Mouse (Mus musculus): Measurements from ENCODE around the gene Kcna5. TPM values are rescaled to one million over a fixed set of nuclear protein-coding genes. Genes with fewer than 3 reads are reported as not detected.
A peak's percentile ranks its signal among the peaks of the same experiment; 100 is the strongest.

Gene Kcna5
- polyA plus RNA-seq, 1 experiment = 1.3 TPM

- Histone ChIP-seq H3K4me1 (ENCODE audit: control insufficient read depth, insufficient read depth, insufficient read length, low read length) (no peaks in the 10 kb centered on the region), H3K4me3 (ENCODE audit: insufficient read depth, low read depth, low read length) (no peak overlapping the region), H3K27ac (replicated peaks; ENCODE audit: low read depth, low read length) (no peak overlapping the region)
Observed at GRCm38 (mm10) chr6:126560036-126560435, 24.8 kb upstream of the Kcna5 start.

DNA sequence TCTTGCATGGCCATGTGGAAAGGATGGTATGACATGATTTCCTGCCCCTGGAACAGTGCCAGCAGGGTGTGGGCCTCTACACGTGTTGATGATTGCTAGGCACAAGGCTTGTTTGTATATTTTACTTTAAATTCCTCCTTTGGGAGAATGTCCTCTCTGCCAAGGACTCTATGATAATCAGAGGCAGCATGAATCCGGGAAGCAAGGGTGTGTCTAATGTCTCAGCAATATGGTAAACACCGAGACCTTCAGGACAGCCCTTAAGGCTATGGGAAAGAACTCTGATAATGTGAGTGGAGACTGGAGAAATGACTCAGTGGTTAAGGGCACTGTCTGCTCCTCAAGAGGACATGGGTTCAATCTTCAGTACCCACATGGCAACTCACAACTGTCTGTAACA is 23.1 kb upstream of the Kcna5 start:
- no peak overlapping the region for H3K27ac ChIP-seq (replicated peaks; ENCODE audit: low read depth, low read length)
- H3K4me1 ChIP-seq (ENCODE audit: control insufficient read depth, insufficient read depth, insufficient read length, low read length) = no peaks in the 10 kb centered on the region
- H3K4me3 ChIP-seq (ENCODE audit: insufficient read depth, low read depth, low read length) = no peak overlapping the region

- no peaks in the 10 kb centered on the region for H3K4me1 ChIP-seq (ENCODE audit: control insufficient read depth, insufficient read depth, insufficient read length, low read length)
- no peak overlapping the region for H3K4me3 ChIP-seq (ENCODE audit: insufficient read depth, low read depth, low read length)
- no peak overlapping the region for H3K27ac ChIP-seq (replicated peaks; ENCODE audit: low read depth, low read length)
Observed at GRCm38 (mm10) chr6:126553812-126554211, 18.6 kb upstream of the Kcna5 start.

GRCm38 (mm10) chr6:126551862-126552395 is 16.7 kb upstream of the Kcna5 start:
- Histone ChIP-seq H3K27ac (replicated peaks; ENCODE audit: low read depth, low read length) (no peak overlapping the region), H3K4me3 (ENCODE audit: insufficient read depth, low read depth, low read length) (no peak overlapping the region), H3K4me1 (ENCODE audit: control insufficient read depth, insufficient read depth, insufficient read length, low read length) (peaks cover 2% of the 10 kb centered on the region; the same call in 1 of the 2 replicates)

DNA sequence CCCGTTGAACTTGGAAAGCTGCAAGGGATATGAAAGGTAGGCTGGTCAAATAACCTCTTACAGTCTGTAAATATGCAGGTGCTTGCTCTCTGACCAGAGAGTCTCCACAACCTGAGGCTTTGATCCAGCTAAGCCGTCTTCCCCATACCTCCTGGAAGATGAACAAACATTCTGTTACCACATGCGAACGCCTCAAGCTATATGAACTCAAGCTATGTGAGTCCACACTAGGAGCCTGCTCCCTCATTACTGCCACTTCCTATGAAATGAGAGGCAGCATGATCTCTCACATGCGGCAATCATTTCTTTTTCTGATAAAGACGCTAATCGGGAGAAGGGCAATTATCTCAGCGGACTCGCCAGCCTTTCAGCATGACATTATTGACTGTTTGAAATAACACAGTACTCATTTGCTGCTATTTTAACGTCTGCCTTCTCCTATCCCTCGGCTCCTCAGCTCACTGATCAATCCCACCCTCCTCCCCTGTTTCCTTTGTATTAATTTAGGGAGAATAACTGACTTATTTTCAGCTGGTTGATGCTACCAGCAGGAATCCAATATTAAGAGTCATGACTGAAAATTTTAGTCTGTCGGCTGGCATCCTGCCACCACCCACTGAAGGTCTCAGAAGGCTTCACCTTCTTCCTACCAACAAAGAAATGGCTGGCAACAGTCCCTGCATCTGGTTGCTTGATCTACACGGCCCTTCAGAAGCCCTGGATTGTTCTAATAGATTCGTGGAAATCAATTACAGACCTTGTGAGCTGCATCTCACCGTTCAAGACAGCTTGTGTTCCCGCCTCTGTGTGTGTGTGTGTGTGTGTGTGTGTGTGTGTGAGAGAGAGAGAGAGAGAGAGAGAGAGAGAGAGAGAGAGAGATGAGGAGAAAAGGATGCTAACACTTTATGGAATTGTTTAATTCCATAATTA is 9.2 kb upstream of the Kcna5 start:
- no peak overlapping the region for H3K4me3 ChIP-seq (ENCODE audit: insufficient read depth, low read depth, low read length)
- H3K4me1 ChIP-seq (ENCODE audit: control insufficient read depth, insufficient read depth, insufficient read length, low read length) = peaks cover 2% of the 10 kb centered on the region; the same call in 1 of the 2 replicates
- no peak overlapping the region for H3K27ac ChIP-seq (replicated peaks; ENCODE audit: low read depth, low read length)

DNA sequence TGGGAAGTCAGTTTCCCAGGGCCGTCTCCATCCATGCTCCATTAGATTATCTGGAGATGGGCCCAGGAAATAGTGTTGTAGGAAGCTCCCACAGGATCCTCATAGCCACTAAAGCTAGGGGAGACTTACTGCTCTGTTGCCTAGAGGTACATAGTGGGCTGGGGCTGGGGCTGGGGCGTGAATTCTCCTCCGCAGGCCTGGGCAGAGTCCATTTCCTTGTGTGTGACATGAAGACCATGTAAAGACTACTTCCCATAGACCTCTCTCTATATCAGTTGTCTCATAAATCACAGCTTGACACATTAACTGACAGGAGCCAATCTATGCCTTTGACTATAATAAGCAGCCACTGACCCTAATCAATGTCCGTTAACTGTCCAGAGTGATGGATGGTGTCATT is 7.5 kb upstream of the Kcna5 start:
- H3K27ac ChIP-seq (replicated peaks; ENCODE audit: low read depth, low read length) = no peak overlapping the region
- peaks cover 2% of the 10 kb centered on the region for H3K4me1 ChIP-seq (ENCODE audit: control insufficient read depth, insufficient read depth, insufficient read length, low read length)
- no peak overlapping the region for H3K4me3 ChIP-seq (ENCODE audit: insufficient read depth, low read depth, low read length)

GRCm38 (mm10) chr6:126537512-126537911 is 2.3 kb upstream of the Kcna5 start:
- Histone ChIP-seq H3K27ac (replicated peaks; ENCODE audit: low read depth, low read length) (peak overlapping the region; percentile 89), H3K4me1 (ENCODE audit: control insufficient read depth, insufficient read depth, insufficient read length, low read length) (peaks cover 12% of the 10 kb centered on the region)

GRCm38 (mm10) chr6:126536926-126537325 is 1.7 kb upstream of the Kcna5 start:
- H3K27ac ChIP-seq (replicated peaks; ENCODE audit: low read depth, low read length) = peak overlapping the region; percentile 89
- no peak overlapping the region for H3K4me3 ChIP-seq (ENCODE audit: insufficient read depth, low read depth, low read length)
- peaks cover 15% of the 10 kb centered on the region for H3K4me1 ChIP-seq (ENCODE audit: control insufficient read depth, insufficient read depth, insufficient read length, low read length)

More at GRCm38 (mm10) chr6:126537512-126537911, 2.3 kb upstream of the Kcna5 start:
- H3K4me3 ChIP-seq (ENCODE audit: insufficient read depth, low read depth, low read length) = no peak overlapping the region

DNA sequence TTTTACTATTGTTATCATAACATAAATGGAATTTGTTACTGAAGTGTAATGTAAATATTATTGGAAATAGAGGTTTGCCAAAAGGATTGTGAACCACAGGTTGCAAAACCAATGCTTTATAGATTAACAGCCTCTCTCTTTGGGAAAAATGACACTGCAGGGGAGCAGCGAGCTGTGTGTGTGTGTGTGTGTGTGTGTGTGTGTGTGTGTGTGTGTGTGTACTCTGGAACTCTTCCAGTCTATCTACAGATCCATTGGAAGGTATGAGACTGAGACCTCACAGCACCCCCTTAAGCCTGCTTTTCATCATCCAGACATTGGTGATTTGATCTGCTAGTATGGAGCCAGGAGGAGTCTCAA is 679 bp upstream of the Kcna5 start:
- peak overlapping the region; percentile 89 for H3K27ac ChIP-seq (replicated peaks; ENCODE audit: low read depth, low read length)
- H3K4me1 ChIP-seq (ENCODE audit: control insufficient read depth, insufficient read depth, insufficient read length, low read length) = peaks cover 15% of the 10 kb centered on the region

DNA sequence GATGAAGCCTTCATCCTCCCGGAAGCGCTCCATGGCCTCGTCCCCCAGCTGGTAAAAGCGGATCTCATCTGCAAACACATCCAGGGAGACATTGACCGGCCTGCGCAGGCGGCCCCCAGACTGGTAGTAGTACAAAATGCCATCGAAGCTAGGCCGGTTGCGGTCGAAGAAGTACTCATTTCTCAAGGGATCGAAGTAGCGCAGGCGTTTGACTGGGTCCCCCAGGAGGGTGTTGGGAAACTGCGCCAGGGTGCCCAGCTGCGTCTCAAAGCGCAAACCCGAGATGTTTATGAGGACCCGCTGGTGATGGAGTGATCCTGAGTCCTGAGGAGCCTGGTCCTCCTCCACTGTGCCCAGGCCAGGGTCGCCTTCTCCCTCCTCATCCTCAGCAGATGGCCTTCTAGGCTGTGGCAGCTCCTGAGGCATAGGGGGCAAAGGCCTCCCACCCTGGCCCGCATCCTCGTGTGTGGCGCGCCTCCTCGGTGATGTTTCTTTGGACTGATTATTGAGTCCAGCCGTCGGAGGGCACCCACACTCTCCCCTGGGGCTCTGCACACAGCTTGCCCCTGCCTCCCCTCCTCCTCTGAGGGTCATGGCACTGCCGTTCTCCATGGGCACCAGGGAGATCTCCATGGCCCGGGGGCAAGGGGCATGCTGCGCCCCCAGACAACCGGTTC is 543 bp downstream of the Kcna5 start:
- Histone ChIP-seq H3K27ac (replicated peaks; ENCODE audit: low read depth, low read length) (peak overlapping the region; percentile 89), H3K4me3 (ENCODE audit: insufficient read depth, low read depth, low read length) (peak overlapping the region; percentile 70), H3K4me1 (ENCODE audit: control insufficient read depth, insufficient read depth, insufficient read length, low read length) (peaks cover 18% of the 10 kb centered on the region)

More for the DNA sequence above, 679 bp upstream of the Kcna5 start:
- H3K4me3 ChIP-seq (ENCODE audit: insufficient read depth, low read depth, low read length) = peak overlapping the region; percentile 70

DNA sequence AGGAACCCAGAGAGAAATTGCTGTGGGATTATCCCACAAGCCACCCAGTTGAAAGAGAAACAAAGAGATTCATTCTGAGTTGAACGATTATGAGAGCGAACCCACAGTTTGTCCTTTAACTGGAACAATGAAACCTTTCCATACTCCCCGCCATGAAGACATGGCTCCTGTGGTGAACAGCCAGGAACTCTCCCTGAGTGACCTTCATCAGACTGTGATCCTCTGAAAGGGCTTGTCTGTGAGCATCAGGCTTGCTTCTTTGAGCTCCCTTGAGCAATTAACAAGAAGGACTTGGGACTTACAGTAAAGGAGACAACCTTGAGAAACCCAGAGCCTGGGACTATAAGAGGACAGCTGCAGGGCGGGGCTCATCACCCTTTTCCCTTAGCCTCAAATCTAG is 3.9 kb downstream of the Kcna5 start:
- peak overlapping the region; percentile 1; the same call in 1 of the 2 replicates for H3K4me3 ChIP-seq (ENCODE audit: insufficient read depth, low read depth, low read length)
- H3K27ac ChIP-seq (replicated peaks; ENCODE audit: low read depth, low read length) = no peak overlapping the region; the same call in 1 of the 2 replicates
- H3K4me1 ChIP-seq (ENCODE audit: control insufficient read depth, insufficient read depth, insufficient read length, low read length) = peaks cover 15% of the 10 kb centered on the region; the same call in 1 of the 2 replicates

- Histone ChIP-seq H3K4me1 (ENCODE audit: control insufficient read depth, insufficient read depth, insufficient read length, low read length) (peaks cover 11% of the 10 kb centered on the region; the same call in 1 of the 2 replicates), H3K4me3 (ENCODE audit: insufficient read depth, low read depth, low read length) (no peak overlapping the region), H3K27ac (replicated peaks; ENCODE audit: low read depth, low read length) (peak overlapping the region; percentile 51)
Observed at GRCm38 (mm10) chr6:126530019-126530418, 5.2 kb downstream of the Kcna5 start.

GRCm38 (mm10) chr6:126514720-126515119 is 20.5 kb downstream of the Kcna5 start:
- H3K27ac ChIP-seq (replicated peaks; ENCODE audit: low read depth, low read length) = no peak overlapping the region
- no peaks in the 10 kb centered on the region for H3K4me1 ChIP-seq (ENCODE audit: control insufficient read depth, insufficient read depth, insufficient read length, low read length)
- no peak overlapping the region for H3K4me3 ChIP-seq (ENCODE audit: insufficient read depth, low read depth, low read length)

DNA sequence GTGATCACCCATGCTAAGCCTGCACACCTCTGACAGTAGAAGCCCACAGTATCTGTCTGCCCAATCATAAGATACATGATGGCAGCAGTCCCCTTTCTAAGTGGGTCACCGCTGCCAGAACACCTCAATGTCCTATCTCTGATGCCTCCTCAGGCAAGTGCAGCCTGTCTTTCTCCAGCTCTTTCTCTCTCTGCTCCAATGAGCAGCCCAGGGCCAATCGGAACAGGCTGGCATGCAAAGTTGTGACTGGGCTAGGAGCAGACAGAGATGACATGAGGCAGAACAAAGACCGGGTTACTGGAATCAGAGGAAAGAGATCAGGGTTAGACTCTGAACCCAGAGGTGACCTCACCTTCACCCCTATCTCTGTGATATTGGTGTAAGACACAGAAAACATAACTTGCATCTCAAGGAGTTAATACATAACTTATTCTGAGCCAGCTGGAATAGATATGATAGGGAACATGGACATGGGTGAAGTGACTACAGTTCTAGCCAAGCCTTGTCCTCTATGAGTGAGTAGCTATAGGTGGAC is 21.4 kb downstream of the Kcna5 start:
- peaks cover 5% of the 10 kb centered on the region; the same call in 1 of the 2 replicates for H3K4me1 ChIP-seq (ENCODE audit: control insufficient read depth, insufficient read depth, insufficient read length, low read length)
- no peak overlapping the region for H3K27ac ChIP-seq (replicated peaks; ENCODE audit: low read depth, low read length)
- no peak overlapping the region for H3K4me3 ChIP-seq (ENCODE audit: insufficient read depth, low read depth, low read length)

DNA sequence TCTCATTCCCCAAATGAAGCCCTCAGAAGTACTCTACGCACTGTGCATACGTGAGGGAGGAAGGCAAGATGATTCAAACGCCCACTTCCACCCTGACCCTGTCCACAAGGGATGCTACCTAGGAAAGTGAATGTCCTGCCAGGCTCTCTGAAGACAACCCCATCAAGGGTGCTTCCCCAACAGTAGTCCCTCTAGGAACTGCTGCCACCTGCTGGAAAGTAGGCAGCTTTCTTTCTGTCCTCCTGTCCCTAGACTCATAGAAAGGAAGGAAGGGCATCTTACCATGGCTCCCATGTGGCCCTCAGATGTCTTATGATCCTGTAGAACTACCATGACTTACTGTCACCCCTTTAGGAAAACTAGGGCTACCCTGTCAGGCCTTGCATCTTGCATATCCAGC is 22.1 kb downstream of the Kcna5 start:
- H3K27ac ChIP-seq (replicated peaks; ENCODE audit: low read depth, low read length) = no peak overlapping the region
- no peak overlapping the region for H3K4me3 ChIP-seq (ENCODE audit: insufficient read depth, low read depth, low read length)
- peaks cover 11% of the 10 kb centered on the region; the same call in 1 of the 2 replicates for H3K4me1 ChIP-seq (ENCODE audit: control insufficient read depth, insufficient read depth, insufficient read length, low read length)
